Comparison of ENCODE assay signal across 12 mouse cellular contexts in the genomic region with DNA sequence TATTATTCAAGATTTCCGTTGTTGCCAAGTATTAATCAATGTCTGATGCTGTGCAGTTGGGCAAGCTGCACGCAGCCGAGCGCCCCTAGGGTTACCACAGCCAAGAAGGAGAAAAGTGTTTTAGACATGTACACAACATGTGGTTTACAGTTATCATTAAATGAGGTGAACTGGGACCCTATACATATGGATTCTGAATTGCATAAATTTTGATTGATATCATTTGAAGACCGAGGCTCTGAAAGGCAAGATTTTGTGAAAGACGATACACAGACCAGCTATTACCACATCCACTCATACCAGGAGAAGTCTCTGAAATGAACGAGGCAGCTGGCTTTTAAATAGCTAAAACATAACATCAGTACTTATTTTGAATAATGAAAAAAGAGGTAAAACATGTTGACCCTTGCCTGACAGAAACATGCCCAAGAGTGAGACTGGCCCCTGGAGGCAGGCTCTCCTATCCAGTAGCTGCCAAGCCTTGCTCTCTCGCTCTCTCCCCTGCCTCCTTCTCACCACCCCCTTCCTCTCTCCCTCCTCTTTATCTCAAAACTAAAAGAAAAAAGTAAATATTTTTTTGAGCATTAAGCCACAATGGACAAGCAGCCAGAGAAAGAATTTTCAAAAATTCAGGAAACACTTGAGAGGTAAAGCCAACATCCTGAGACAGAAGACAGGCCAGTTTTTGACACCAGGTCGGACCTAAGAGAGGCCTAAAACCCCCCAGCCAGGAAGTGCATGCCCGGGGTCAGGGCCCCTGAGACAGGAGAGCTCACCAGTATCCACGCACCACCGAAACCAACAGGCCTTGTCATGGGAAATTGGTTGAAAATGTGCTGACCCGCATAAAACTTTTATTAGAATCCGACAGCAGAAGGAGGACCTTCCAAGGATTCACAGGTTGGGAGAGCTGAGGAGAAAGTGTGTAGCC.
DNase-seq lines count a peak whose midpoint lies in the region; ATAC-seq and TF ChIP-seq lines count a peak whose summit lies in the region.
"Had no signal": no experiment of that assay in that cellular context is flagged by ENCODE, and none has a peak within 500 bp of the region (broad histone marks: within the 10 kb centered on the region; RNA-seq: fewer than 3 reads in every experiment).

No protein-coding gene starts in this region.

- H3K27me3 ChIP-seq in lung, embryonic 14.5 days (ENCODE audit: insufficient read depth, low read length), result no peaks in the 10 kb centered on the region

- intact Hi-C loops in gastrocnemius, adult 2 months (cut with DNase I), result no loop called here

- no peak for TF ChIP-seq CTCF in gastrocnemius, adult 2 months (IDR thresholded peaks at IDR 0.05)
- TF ChIP-seq CTCF in lung, embryonic 14.5 days (IDR thresholded peaks at IDR 0.05; ENCODE audit: low read depth), result no peak

- no peak overlapping the region for H3K4me2 ChIP-seq in lung, embryonic 14.5 days

- H3K4me1 ChIP-seq in lung, embryonic 14.5 days (ENCODE audit: insufficient read depth), result peaks cover 10% of the 10 kb centered on the region

- H3K27ac ChIP-seq in gastrocnemius, adult 2 months, result peak overlapping the region; percentile 78
- peak overlapping the region; percentile 55; the same call in 1 of the 2 replicates for H3K27ac ChIP-seq in lung, embryonic 14.5 days (ENCODE audit: low read depth)
- H3K27ac ChIP-seq: layer of hippocampus, adult 2 months had no signal

- peak; percentile 77 for ATAC-seq in lung, embryonic 14.5 days (ENCODE audit: insufficient read depth)
- ATAC-seq in granulocyte monocyte progenitor cell, adult 5-6 weeks (replicated peaks; ENCODE audit: poor library complexity, severe bottlenecking), result 0 out of 2 replicates have a peak, but pooled peaks have one; percentile 13
- ATAC-seq: intestine, postnatal 0 days had no signal

- DNase-seq in gastrocnemius, adult 2 months, result peak; percentile 24
- DNase-seq in gastrocnemius, adult 18-20 months (ENCODE audit: low spot score), result no peak
- DNase-seq in lung, embryonic 14.5 days, result peak; percentile 66
- no peak for DNase-seq in lung, postnatal 14 days
- peak; percentile 44 for DNase-seq in mesoderm, embryonic 11.5 days (ENCODE audit: low read depth, low spot score)
- no peak for DNase-seq in adrenal gland, adult 18-20 months (ENCODE audit: low spot score in 2 of 2)
- no peak for DNase-seq in right cerebral cortex, adult 2 months (ENCODE audit: low spot score in 2 of 2)
- DNase-seq: lung, postnatal 4 days; right cerebral cortex, adult 18-20 months had no signal

- H3K4me3 ChIP-seq in gastrocnemius, adult 2 months, result no peak overlapping the region
- H3K4me3 ChIP-seq in lung, embryonic 14.5 days (ENCODE audit: low read depth, low read length), result no peak overlapping the region
- H3K4me3 ChIP-seq: layer of hippocampus, adult 2 months had no signal

- H3K36me3 ChIP-seq in lung, embryonic 14.5 days (ENCODE audit: insufficient read depth), result no peaks in the 10 kb centered on the region

- 31% methylated on average over 14 of the region's 14 CpGs for WGBS in lung, embryonic 14.5 days

- no peaks in the 10 kb centered on the region for H3K9me3 ChIP-seq in lung, embryonic 14.5 days (ENCODE audit: low read depth, low read length)

- H3K9ac ChIP-seq in lung, embryonic 14.5 days, result no peak overlapping the region

Comparison
In these comparisons a context has a peak if more than half of its experiments do, and no peak if none do; other contexts are left out.
1. DNase-seq: peak in gastrocnemius, adult 2 months (single experiment), lung, embryonic 14.5 days (single experiment) and mesoderm, embryonic 11.5 days (single experiment); none in gastrocnemius, adult 18-20 months (single experiment), lung, postnatal 14 days (single experiment), adrenal gland, adult 18-20 months (0 of 2) and right cerebral cortex, adult 2 months (0 of 2).